Mouse (Mus musculus): ENCODE measurements around the gene Cul5. TPM values are rescaled to one million over a fixed set of nuclear protein-coding genes. Genes with fewer than 3 reads are reported as not detected.
A peak's percentile ranks its signal among the peaks of the same experiment; 100 is the strongest.

The Cul5 gene
- polyA plus RNA-seq, 1 experiment: 2.1 TPM

DNA sequence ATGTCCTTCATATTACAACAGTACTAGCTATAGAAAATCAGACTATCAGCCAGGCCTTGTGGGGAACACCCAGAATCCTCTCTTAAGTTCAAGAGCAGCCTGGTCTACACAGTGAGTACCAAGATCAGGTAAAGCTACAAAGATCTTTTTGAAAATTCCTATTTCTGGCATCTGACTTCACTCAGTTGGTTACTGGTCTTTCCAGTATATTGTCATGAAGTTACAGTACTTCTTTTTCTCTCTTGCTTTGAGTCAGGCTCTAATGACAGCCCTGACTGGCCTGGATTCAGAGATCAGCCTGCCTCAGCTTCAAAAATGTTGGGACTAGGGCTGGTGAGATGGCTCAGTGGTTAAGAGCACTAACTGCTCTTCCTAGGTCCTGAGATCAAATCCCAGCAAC is 4.4 kb downstream of the Cul5 start:
- no peak overlapping the region for H3K27ac ChIP-seq (ENCODE audit: insufficient read depth, low read length)
- H3K4me1 ChIP-seq (ENCODE audit: control insufficient read depth, insufficient read depth, insufficient read length): peaks cover 6% of the 10 kb centered on the region; the same call in 1 of the 2 replicates
- H3K27me3 ChIP-seq (ENCODE audit: control insufficient read depth, insufficient read depth, low read length): no peaks in the 10 kb centered on the region
- H3K36me3 ChIP-seq (ENCODE audit: control insufficient read depth, insufficient read depth, low read length): no peaks in the 10 kb centered on the region
- TF ChIP-seq CTCF (IDR thresholded peaks at IDR 0.05; ENCODE audit: extremely low read depth, insufficient read depth, insufficient read length, insufficient replicate concordance) (no peak), POLR2A (IDR thresholded peaks at IDR 0.05; ENCODE audit: low read depth, low read length) (no peak)
- DNase-seq (ENCODE audit: low read depth in 1 of 2, low spot score in 2 of 2): no peak
- no peak overlapping the region for H3K4me3 ChIP-seq (ENCODE audit: extremely low read depth, insufficient read depth, insufficient read length)

DNA sequence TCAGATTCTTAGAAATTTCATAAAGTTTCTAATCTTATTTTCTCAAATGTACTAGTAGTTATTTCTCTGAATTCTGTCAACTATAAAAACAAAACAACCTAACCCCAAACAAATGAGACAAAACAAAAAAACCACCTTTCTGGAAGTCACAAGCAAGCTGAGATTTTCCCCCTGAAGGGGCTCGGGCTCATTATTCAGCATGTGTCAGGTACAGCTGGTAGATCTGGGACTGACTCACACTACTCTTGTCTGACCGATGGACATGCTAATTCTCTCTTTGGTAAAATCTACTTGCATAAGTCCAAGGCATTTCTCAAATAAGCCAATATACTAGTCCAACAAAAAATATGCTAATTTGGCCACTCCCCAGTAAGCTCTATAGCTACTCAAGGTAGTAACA is 5.0 kb downstream of the Cul5 start:
- Histone ChIP-seq H3K4me1 (ENCODE audit: control insufficient read depth, insufficient read depth, insufficient read length) (peaks cover 6% of the 10 kb centered on the region; the same call in 1 of the 2 replicates), H3K27me3 (ENCODE audit: control insufficient read depth, insufficient read depth, low read length) (no peaks in the 10 kb centered on the region), H3K36me3 (ENCODE audit: control insufficient read depth, insufficient read depth, low read length) (no peaks in the 10 kb centered on the region), H3K4me3 (ENCODE audit: extremely low read depth, insufficient read depth, insufficient read length) (no peak overlapping the region), H3K27ac (ENCODE audit: insufficient read depth, low read length) (no peak overlapping the region)
- DNase-seq (ENCODE audit: low read depth in 1 of 2, low spot score in 2 of 2): no peak
- TF ChIP-seq CTCF (IDR thresholded peaks at IDR 0.05; ENCODE audit: extremely low read depth, insufficient read depth, insufficient read length, insufficient replicate concordance) (no peak), POLR2A (IDR thresholded peaks at IDR 0.05; ENCODE audit: low read depth, low read length) (no peak)
- 90% methylated on average over 2 of the region's 2 CpGs for WGBS

DNA sequence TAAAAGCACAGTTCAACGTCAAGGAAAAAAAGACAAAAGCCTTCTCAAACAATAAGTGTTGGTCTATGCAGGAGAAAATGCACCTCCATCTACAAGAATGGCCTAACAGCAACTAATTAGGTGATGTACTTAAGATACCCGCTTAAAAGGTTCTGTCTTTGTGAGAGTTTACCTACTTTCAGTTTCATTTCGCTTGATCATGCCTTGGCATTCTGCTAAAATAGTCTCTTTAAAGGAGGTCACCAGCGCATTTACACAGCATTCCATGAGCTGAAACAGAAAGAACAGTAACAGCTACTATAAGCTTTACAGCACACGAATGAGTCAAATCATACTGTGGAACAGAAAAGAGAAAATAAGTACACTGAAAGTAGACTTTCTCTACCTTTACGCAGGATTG is 35.0 kb downstream of the Cul5 start:
- DNase-seq (ENCODE audit: low read depth in 1 of 2, low spot score in 2 of 2): no peak
- WGBS: 88% methylated on average over 6 of the region's 6 CpGs
- no peak for TF ChIP-seq CTCF (IDR thresholded peaks at IDR 0.05; ENCODE audit: extremely low read depth, insufficient read depth, insufficient read length, insufficient replicate concordance)
- TF ChIP-seq POLR2A (IDR thresholded peaks at IDR 0.05; ENCODE audit: low read depth, low read length): no peak

DNA sequence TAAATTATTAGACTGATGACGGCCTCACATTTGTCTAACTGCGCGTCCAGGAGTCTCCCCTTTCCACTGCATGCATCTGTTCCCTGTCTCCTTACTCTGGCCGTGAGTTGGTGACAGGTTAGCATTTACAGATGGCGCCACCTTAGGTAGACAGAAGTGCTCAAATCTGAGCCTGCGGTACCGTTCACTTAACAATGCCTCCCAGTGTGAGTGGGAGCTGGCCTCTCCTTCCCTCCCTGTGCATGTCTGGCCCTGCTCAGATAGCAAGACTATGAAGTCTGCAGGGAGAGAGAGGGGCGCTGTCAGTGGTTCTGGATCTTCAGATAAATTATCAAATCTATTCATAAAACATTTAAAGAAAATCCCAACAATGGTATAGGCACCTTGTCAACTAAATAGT is 54.6 kb downstream of the Cul5 start:
- Histone ChIP-seq H3K36me3 (ENCODE audit: control insufficient read depth, insufficient read depth, low read length) (peaks cover 15% of the 10 kb centered on the region), H3K27me3 (ENCODE audit: control insufficient read depth, insufficient read depth, low read length) (no peaks in the 10 kb centered on the region), H3K4me1 (ENCODE audit: control insufficient read depth, insufficient read depth, insufficient read length) (no peaks in the 10 kb centered on the region; the same call in 1 of the 2 replicates), H3K4me3 (ENCODE audit: extremely low read depth, insufficient read depth, insufficient read length) (no peak overlapping the region), H3K27ac (ENCODE audit: insufficient read depth, low read length) (no peak overlapping the region)
- no peak for TF ChIP-seq CTCF (IDR thresholded peaks at IDR 0.05; ENCODE audit: extremely low read depth, insufficient read depth, insufficient read length, insufficient replicate concordance)
- TF ChIP-seq POLR2A (IDR thresholded peaks at IDR 0.05; ENCODE audit: low read depth, low read length): no peak
- 92% methylated on average over 8 of the region's 8 CpGs for WGBS
- DNase-seq (ENCODE audit: low read depth in 1 of 2, low spot score in 2 of 2): no peak

More for the DNA sequence above, 35.0 kb downstream of the Cul5 start:
- Histone ChIP-seq H3K27ac (ENCODE audit: insufficient read depth, low read length) (no peak overlapping the region), H3K4me1 (ENCODE audit: control insufficient read depth, insufficient read depth, insufficient read length) (no peaks in the 10 kb centered on the region), H3K36me3 (ENCODE audit: control insufficient read depth, insufficient read depth, low read length) (peaks cover 18% of the 10 kb centered on the region), H3K27me3 (ENCODE audit: control insufficient read depth, insufficient read depth, low read length) (no peaks in the 10 kb centered on the region), H3K4me3 (ENCODE audit: extremely low read depth, insufficient read depth, insufficient read length) (no peak overlapping the region)

DNA sequence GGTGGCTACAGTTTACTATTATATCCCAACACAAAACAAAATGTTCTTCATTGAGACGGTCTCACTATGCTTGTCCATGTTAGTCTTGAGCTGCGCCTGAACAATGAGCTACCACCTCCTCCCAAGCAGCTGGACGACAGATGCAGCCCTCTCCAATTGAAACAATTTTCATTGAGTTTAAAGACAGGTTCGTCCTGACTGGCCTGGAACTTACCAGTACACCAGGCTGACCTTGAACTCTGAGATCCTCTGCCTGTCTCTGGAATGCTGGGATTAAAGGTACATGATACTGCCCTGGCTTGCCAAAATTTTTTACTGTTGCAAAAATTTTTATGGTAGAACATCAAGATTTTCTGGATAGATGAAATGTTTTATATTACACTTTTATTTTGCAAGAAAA is 55.5 kb downstream of the Cul5 start:
- Histone ChIP-seq H3K36me3 (ENCODE audit: control insufficient read depth, insufficient read depth, low read length) (peaks cover 10% of the 10 kb centered on the region), H3K27ac (ENCODE audit: insufficient read depth, low read length) (no peak overlapping the region), H3K4me1 (ENCODE audit: control insufficient read depth, insufficient read depth, insufficient read length) (no peaks in the 10 kb centered on the region; the same call in 1 of the 2 replicates), H3K27me3 (ENCODE audit: control insufficient read depth, insufficient read depth, low read length) (no peaks in the 10 kb centered on the region), H3K4me3 (ENCODE audit: extremely low read depth, insufficient read depth, insufficient read length) (no peak overlapping the region)
- 92% methylated on average over 4 of the region's 4 CpGs for WGBS
- DNase-seq (ENCODE audit: low read depth in 1 of 2, low spot score in 2 of 2): no peak
- no peak for TF ChIP-seq POLR2A (IDR thresholded peaks at IDR 0.05; ENCODE audit: low read depth, low read length)
- TF ChIP-seq CTCF (IDR thresholded peaks at IDR 0.05; ENCODE audit: extremely low read depth, insufficient read depth, insufficient read length, insufficient replicate concordance): no peak

DNA sequence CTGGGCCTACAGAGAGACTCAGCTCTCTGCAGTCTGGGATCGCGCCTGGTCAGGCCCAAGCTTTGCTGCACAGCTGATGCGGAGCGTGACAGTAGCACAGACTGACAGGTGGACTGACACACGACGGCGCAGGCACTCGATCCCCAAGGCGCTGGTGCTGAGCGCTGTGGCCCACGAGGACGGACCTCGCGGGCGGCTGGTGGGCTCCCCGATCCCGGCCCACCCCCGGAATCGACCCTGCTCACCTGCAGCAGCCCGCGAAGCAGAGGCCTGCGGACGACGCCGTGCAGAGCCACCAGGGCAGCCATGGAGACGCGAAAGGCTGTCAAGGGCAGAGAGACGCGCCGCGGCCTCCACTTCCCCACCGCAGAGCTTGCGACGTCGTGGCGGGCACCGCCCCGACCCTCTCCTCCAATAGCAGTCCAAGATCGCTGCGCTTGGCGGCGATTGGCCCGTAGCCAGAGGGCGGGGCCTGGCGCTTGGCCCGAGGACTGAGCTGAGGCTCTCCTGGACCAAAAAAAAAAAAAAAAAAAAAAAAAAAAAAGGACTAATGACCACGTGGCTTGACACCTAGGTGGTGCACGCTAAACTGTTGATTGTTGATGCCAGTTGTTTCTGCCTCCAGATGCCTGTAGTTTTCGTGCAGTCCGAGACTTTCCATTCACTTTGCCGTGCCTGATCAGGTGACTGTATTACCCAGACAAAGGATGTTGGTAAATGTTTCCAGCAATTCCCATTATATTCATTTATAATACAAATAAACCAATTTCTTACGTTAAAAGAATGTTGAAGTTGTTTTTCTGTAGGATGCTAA is 59.6 kb downstream of the Cul5 start, which contains the start of gene Acat1:
Acat1 (minus strand) TSS at position 415 of the 814 bp plus-strand sequence.
- TF ChIP-seq CTCF (IDR thresholded peaks at IDR 0.05; ENCODE audit: extremely low read depth, insufficient read depth, insufficient read length, insufficient replicate concordance): no peak
- TF ChIP-seq POLR2A (IDR thresholded peaks at IDR 0.05; ENCODE audit: low read depth, low read length): peak; percentile 78
- Histone ChIP-seq H3K27ac (ENCODE audit: insufficient read depth, low read length) (peak within 1 kb of the TSS; percentile 66), H3K27me3 (ENCODE audit: control insufficient read depth, insufficient read depth, low read length) (no peaks in the 10 kb centered on the region), H3K4me1 (ENCODE audit: control insufficient read depth, insufficient read depth, insufficient read length) (no peaks in the 10 kb centered on the region), H3K36me3 (ENCODE audit: control insufficient read depth, insufficient read depth, low read length) (peaks cover 2% of the 10 kb centered on the region; the same call in 1 of the 2 replicates), H3K4me3 (ENCODE audit: extremely low read depth, insufficient read depth, insufficient read length) (peak within 1 kb of the TSS; percentile 74)
- 1% methylated on average over 52 of the region's 52 CpGs for WGBS
- peak; percentile 78 to 88 for DNase-seq (ENCODE audit: low read depth in 1 of 2, low spot score in 2 of 2)
